Mouse (Mus musculus): ENCODE results near the gene Spag17. TPM values are rescaled to one million over a fixed set of nuclear protein-coding genes. Genes with fewer than 3 reads are reported as not detected.

Gene Spag17
- polyA plus RNA-seq, 1 experiment from 2014 or later, result 0.41 TPM

GRCm38 (mm10) chr3:99970766-99971165 lies 85.6 kb downstream of the Spag17 start:
- Histone ChIP-seq H3K4me1 (replicated peaks) (no peaks in the 10 kb centered on the region), H3K27ac (no peak overlapping the region), H3K9ac (no peak overlapping the region), H3K4me2 (replicated peaks) (no peak overlapping the region), H3K4me3 (replicated peaks) (no peak overlapping the region), H3K27me3 (replicated peaks) (no peaks in the 10 kb centered on the region), H3K36me3 (no peaks in the 10 kb centered on the region), H3K9me3 (no peaks in the 10 kb centered on the region)
- 22% methylated on average over 5 of the region's 5 CpGs for WGBS
- ATAC-seq, result no peak

GRCm38 (mm10) chr3:99981046-99981445 lies 95.8 kb downstream of the Spag17 start:
- WGBS, result 62% methylated on average over 7 of the region's 7 CpGs
- H3K4me1 ChIP-seq (replicated peaks), result no peaks in the 10 kb centered on the region
- H3K27ac ChIP-seq, result no peak overlapping the region
- ATAC-seq, result no peak
- no peak overlapping the region for H3K9ac ChIP-seq
- H3K27me3 ChIP-seq (replicated peaks), result no peaks in the 10 kb centered on the region
- H3K4me2 ChIP-seq (replicated peaks), result no peak overlapping the region
- no peaks in the 10 kb centered on the region for H3K36me3 ChIP-seq
- H3K4me3 ChIP-seq (replicated peaks), result no peak overlapping the region
- no peaks in the 10 kb centered on the region for H3K9me3 ChIP-seq

- Histone ChIP-seq H3K27ac (no peak overlapping the region), H3K4me1 (replicated peaks) (no peaks in the 10 kb centered on the region), H3K4me3 (replicated peaks) (no peak overlapping the region), H3K9me3 (no peaks in the 10 kb centered on the region), H3K36me3 (no peaks in the 10 kb centered on the region), H3K4me2 (replicated peaks) (no peak overlapping the region), H3K9ac (no peak overlapping the region), H3K27me3 (replicated peaks) (no peaks in the 10 kb centered on the region)
- ATAC-seq, result no peak
- 78% methylated on average over 1 of the region's 1 CpGs for whole genome bisulfite sequencing
These were observed 119.5 kb downstream of the Spag17 start for GRCm38 (mm10) chr3:100004676-100005075.

- H3K4me1 ChIP-seq (replicated peaks), result no peaks in the 10 kb centered on the region
These were observed 124.6 kb downstream of the Spag17 start for GRCm38 (mm10) chr3:100009807-100010206.

GRCm38 (mm10) chr3:100014110-100014509 lies 128.9 kb downstream of the Spag17 start:
- H3K9me3 ChIP-seq, result no peaks in the 10 kb centered on the region
- no peak for ATAC-seq
- 79% methylated on average over 1 of the region's 1 CpGs for WGBS
- no peaks in the 10 kb centered on the region for H3K27me3 ChIP-seq (replicated peaks)
- H3K4me1 ChIP-seq (replicated peaks), result no peaks in the 10 kb centered on the region
- H3K4me3 ChIP-seq (replicated peaks), result no peak overlapping the region
- no peaks in the 10 kb centered on the region for H3K36me3 ChIP-seq
- H3K9ac ChIP-seq, result no peak overlapping the region
- no peak overlapping the region for H3K4me2 ChIP-seq (replicated peaks)
- no peak overlapping the region for H3K27ac ChIP-seq

More at GRCm38 (mm10) chr3:100009807-100010206, 124.6 kb downstream of the Spag17 start:
- Histone ChIP-seq H3K36me3 (no peaks in the 10 kb centered on the region), H3K9me3 (no peaks in the 10 kb centered on the region), H3K4me2 (replicated peaks) (no peak overlapping the region), H3K9ac (no peak overlapping the region), H3K27ac (no peak overlapping the region), H3K27me3 (replicated peaks) (no peaks in the 10 kb centered on the region), H3K4me3 (replicated peaks) (no peak overlapping the region)
- ATAC-seq, result no peak

- Histone ChIP-seq H3K36me3 (no peaks in the 10 kb centered on the region), H3K4me3 (replicated peaks) (no peak overlapping the region), H3K9me3 (no peaks in the 10 kb centered on the region), H3K27ac (no peak overlapping the region), H3K4me1 (replicated peaks) (no peaks in the 10 kb centered on the region), H3K27me3 (replicated peaks) (no peaks in the 10 kb centered on the region), H3K4me2 (replicated peaks) (no peak overlapping the region), H3K9ac (no peak overlapping the region)
- 47% methylated on average over 4 of the region's 4 CpGs for WGBS
- no peak for ATAC-seq
These were observed 146.1 kb downstream of the Spag17 start for GRCm38 (mm10) chr3:100031291-100031690.

- Histone ChIP-seq H3K36me3 (no peaks in the 10 kb centered on the region), H3K27me3 (replicated peaks) (no peaks in the 10 kb centered on the region), H3K9ac (no peak overlapping the region), H3K4me1 (replicated peaks) (no peaks in the 10 kb centered on the region), H3K4me2 (replicated peaks) (no peak overlapping the region), H3K9me3 (no peaks in the 10 kb centered on the region), H3K27ac (no peak overlapping the region), H3K4me3 (replicated peaks) (no peak overlapping the region)
- ATAC-seq, result no peak
- 76% methylated on average over 1 of the region's 1 CpGs for WGBS
These were observed 147.8 kb downstream of the Spag17 start for GRCm38 (mm10) chr3:100032969-100033368.

GRCm38 (mm10) chr3:100034366-100034956 lies 149.3 kb downstream of the Spag17 start:
- no peaks in the 10 kb centered on the region for H3K9me3 ChIP-seq
- no peaks in the 10 kb centered on the region for H3K36me3 ChIP-seq
- H3K27me3 ChIP-seq (replicated peaks), result no peaks in the 10 kb centered on the region
- H3K27ac ChIP-seq, result no peak overlapping the region
- no peak for ATAC-seq
- H3K9ac ChIP-seq, result no peak overlapping the region
- no peak overlapping the region for H3K4me3 ChIP-seq (replicated peaks)
- no peaks in the 10 kb centered on the region for H3K4me1 ChIP-seq (replicated peaks)
- 79% methylated on average over 4 of the region's 4 CpGs for WGBS
- no peak overlapping the region for H3K4me2 ChIP-seq (replicated peaks)

GRCm38 (mm10) chr3:100035097-100035496 lies 149.9 kb downstream of the Spag17 start:
- no peak overlapping the region for H3K4me3 ChIP-seq (replicated peaks)
- WGBS, result 81% methylated on average over 3 of the region's 3 CpGs
- H3K36me3 ChIP-seq, result no peaks in the 10 kb centered on the region

GRCm38 (mm10) chr3:100036846-100037245 lies 151.6 kb downstream of the Spag17 start:
- Histone ChIP-seq H3K4me3 (replicated peaks) (no peak overlapping the region), H3K9ac (no peak overlapping the region), H3K36me3 (no peaks in the 10 kb centered on the region), H3K4me1 (replicated peaks) (no peaks in the 10 kb centered on the region), H3K4me2 (replicated peaks) (no peak overlapping the region), H3K27me3 (replicated peaks) (no peaks in the 10 kb centered on the region), H3K27ac (no peak overlapping the region), H3K9me3 (no peaks in the 10 kb centered on the region)
- no peak for ATAC-seq
- WGBS, result 81% methylated on average over 5 of the region's 5 CpGs

More at GRCm38 (mm10) chr3:100035097-100035496, 149.9 kb downstream of the Spag17 start:
- Histone ChIP-seq H3K4me1 (replicated peaks) (no peaks in the 10 kb centered on the region), H3K27ac (no peak overlapping the region), H3K27me3 (replicated peaks) (no peaks in the 10 kb centered on the region), H3K4me2 (replicated peaks) (no peak overlapping the region), H3K9ac (no peak overlapping the region), H3K9me3 (no peaks in the 10 kb centered on the region)
- ATAC-seq, result no peak

- H3K4me1 ChIP-seq (replicated peaks), result no peaks in the 10 kb centered on the region
- no peaks in the 10 kb centered on the region for H3K27me3 ChIP-seq (replicated peaks)
- no peak for ATAC-seq
- no peak overlapping the region for H3K4me2 ChIP-seq (replicated peaks)
- H3K9ac ChIP-seq, result no peak overlapping the region
- no peak overlapping the region for H3K4me3 ChIP-seq (replicated peaks)
- no peaks in the 10 kb centered on the region for H3K36me3 ChIP-seq
- 93% methylated on average over 1 of the region's 1 CpGs for WGBS
- no peak overlapping the region for H3K27ac ChIP-seq
- no peaks in the 10 kb centered on the region for H3K9me3 ChIP-seq
These were observed 189.2 kb downstream of the Spag17 start for GRCm38 (mm10) chr3:100074406-100074805.

- Histone ChIP-seq H3K4me2 (replicated peaks) (no peak overlapping the region), H3K36me3 (no peaks in the 10 kb centered on the region), H3K9ac (no peak overlapping the region), H3K4me1 (replicated peaks) (no peaks in the 10 kb centered on the region), H3K9me3 (no peaks in the 10 kb centered on the region), H3K27me3 (replicated peaks) (no peaks in the 10 kb centered on the region), H3K4me3 (replicated peaks) (no peak overlapping the region), H3K27ac (no peak overlapping the region)
- WGBS, result 95% methylated on average over 3 of the region's 3 CpGs
- no peak for ATAC-seq
These were observed 217.3 kb downstream of the Spag17 start for GRCm38 (mm10) chr3:100102386-100103092.

- Histone ChIP-seq H3K9me3 (no peaks in the 10 kb centered on the region), H3K9ac (no peak overlapping the region), H3K4me2 (replicated peaks) (no peak overlapping the region), H3K4me1 (replicated peaks) (no peaks in the 10 kb centered on the region), H3K27me3 (replicated peaks) (no peaks in the 10 kb centered on the region), H3K27ac (no peak overlapping the region), H3K36me3 (no peaks in the 10 kb centered on the region), H3K4me3 (replicated peaks) (no peak overlapping the region)
- no peak for ATAC-seq
- WGBS, result 72% methylated on average over 2 of the region's 2 CpGs
These were observed 221.5 kb downstream of the Spag17 start for GRCm38 (mm10) chr3:100106736-100107135.

Data from intestine, embryonic 15.5 days (tissue).